Mouse (Mus musculus): ENCODE results near the gene Ctc1. TPM values are rescaled to one million over a fixed set of nuclear protein-coding genes. Genes with fewer than 3 reads are reported as not detected.
A peak's percentile ranks its signal among the peaks of the same experiment; 100 is the strongest.

Gene Ctc1
- total RNA-seq, 2 experiments from 2014 or later, result 50.2 to 51.3 TPM

DNA sequence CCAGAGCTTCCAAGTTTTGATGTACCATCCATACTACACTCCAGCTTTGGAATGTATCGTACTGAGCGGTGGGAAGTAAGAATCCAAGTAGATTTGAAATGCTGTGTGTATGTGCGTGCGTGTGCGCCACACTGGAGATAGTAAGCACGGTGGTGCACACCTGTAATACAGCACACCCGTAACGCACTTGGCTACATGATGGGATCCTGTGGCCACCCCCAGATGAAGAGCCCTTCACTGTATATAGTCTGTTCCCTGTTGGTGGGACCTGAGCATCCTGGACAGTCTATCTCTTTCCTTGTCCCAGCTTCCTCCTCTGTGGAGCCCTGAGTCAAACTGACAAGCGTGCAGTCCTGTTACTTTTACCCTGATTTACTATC is 30.7 kb downstream of the Ctc1 start:
- no peak for DNase-seq (ENCODE audit: low spot score in 2 of 2)

DNA sequence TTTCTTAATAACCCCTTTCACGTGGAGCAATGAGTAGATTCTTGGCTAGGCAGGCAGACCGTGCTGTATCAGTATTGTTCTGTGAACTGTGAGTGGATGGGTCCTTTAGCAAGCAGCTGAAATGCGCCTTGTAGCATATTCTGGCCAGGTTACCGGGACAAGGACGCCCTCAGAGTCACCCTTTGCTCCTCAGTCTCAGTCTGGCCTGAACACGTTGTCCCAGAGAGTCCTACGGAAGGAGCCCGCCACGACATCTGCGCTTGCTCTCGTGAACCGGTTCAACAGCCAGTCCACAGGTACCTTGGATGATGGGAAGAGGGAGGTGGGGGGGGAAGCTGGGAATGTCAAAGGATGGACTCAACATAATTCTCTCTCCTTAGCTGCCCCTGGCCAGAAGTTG is 31.9 kb downstream of the Ctc1 start:
- DNase-seq (ENCODE audit: low spot score in 2 of 2), result no peak

DNA sequence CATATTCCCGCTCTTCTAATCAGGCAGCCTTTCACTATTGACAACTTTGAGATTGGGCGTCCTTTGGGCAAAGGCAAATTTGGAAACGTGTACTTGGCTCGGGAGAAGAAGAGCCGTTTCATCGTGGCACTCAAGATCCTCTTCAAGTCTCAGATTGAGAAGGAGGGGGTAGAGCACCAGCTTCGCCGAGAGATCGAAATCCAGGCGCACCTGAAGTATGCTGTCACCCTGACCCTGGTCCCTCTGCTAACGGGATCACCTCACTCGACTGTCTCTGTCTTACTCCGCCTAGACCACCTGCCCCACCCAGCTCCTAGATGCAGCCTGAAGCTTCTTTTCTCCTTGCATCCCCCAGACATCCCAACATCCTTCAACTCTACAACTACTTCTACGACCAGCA is 32.4 kb downstream of the Ctc1 start:
- DNase-seq (ENCODE audit: low spot score in 2 of 2), result no peak

DNA sequence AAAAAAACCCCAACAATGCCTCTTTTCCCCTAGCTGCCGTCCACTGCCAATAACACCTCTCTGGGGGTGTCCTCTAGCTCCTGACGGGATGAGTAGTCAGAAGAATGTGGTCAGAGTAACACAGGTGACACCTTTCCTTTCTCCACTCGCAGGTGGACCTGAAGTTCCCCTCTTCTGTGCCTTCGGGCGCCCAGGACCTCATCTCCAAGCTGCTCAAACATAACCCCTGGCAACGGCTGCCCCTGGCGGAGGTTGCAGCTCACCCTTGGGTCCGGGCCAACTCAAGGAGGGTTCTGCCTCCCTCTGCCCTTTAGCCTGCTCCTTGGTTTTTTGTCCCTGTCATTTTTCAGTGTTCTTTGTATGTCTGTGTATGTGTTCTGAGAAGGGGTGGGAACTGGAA is 35.0 kb downstream of the Ctc1 start:
- DNase-seq (ENCODE audit: low spot score in 2 of 2), result no peak

DNA sequence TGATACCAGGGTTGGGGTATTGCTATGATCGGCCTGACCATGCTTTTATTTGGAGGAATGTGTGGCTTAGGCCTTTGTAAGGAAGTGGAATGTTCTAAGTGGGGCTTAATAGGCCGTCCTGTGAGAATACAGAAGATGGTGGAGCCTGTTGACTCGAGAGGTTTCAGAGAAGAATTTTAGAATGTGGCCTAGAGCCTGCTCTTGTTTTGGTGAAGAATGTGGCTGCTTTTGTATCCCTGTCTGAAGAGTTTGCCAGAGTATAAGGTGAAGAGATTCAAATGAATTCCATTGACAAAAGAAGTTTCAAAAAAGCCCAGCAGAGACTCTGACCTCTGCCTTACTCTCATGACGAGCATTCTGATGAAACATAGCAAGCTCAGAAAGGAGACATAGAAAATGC is 36.1 kb downstream of the Ctc1 start:
- DNase-seq (ENCODE audit: low spot score in 2 of 2), result no peak

DNA sequence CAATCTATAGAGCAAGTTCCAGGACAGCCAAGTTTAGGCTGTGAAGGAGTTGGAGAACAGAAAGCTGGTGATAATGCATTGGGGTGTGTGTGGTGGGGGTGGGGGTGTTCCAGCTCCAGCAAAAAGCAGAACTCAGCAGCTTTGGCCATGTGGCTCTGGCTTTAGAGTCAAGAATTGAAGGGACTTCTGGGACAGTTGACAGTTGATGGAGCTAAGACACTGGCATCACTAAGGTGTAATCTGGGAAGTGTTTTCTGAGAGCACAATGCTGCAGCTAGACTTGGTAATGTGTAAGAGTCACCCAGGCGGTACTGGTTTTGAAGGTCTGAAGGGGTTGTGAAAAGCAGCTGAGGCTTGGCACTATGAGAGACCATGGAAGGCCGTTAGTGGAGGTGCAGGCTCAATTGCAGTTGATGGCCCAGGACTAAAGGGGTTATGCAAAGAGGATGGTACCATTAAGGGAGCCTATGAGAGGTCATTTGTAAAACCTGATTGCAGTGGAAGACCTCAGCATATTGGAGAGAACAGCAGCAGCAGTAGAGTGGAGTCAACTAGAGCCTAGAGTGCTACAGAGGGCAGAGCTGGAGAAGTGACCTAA is 37.2 kb downstream of the Ctc1 start:
- DNase-seq (ENCODE audit: low spot score in 2 of 2), result no peak

DNA sequence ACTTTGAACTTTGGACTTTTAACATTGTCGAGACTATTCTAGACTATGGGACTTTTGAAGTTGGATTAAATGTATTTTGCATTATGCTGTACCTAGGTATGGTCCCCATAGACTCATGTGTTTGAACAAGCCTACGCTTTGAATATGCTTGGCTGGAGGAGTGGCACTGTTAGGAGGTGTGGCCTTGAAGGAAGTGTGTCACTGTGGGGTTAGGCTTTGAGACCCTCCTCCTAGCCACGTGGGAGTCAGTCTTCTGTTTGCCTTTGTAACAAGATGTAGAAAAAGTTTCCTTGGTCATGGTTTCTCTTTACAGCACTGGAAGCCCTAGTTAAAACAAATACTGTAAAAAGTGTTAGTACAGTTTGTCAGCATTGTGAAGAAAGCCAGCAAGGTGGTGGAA is 38.1 kb downstream of the Ctc1 start:
- no peak for DNase-seq (ENCODE audit: low spot score in 2 of 2)

DNA sequence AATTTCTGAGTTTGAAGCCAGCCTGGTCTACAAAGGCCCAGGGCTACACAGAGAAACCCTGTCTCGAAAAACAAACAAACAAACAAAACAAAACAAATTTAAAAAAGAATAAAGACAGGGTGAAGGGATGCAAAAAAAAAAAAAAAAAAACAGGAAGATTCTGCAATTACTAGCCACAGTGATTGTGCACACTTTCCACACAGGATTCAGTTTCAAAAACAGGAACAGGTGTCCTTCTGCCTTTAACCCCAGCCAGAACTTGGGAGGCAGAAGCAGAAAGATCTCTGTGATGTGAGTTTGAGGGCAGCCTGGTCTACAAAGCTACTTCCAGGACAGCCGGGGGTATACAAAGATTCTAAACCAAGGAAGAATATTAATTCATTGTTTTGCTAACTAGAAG is 42.6 kb downstream of the Ctc1 start:
- DNase-seq (ENCODE audit: low spot score in 2 of 2), result no peak

DNA sequence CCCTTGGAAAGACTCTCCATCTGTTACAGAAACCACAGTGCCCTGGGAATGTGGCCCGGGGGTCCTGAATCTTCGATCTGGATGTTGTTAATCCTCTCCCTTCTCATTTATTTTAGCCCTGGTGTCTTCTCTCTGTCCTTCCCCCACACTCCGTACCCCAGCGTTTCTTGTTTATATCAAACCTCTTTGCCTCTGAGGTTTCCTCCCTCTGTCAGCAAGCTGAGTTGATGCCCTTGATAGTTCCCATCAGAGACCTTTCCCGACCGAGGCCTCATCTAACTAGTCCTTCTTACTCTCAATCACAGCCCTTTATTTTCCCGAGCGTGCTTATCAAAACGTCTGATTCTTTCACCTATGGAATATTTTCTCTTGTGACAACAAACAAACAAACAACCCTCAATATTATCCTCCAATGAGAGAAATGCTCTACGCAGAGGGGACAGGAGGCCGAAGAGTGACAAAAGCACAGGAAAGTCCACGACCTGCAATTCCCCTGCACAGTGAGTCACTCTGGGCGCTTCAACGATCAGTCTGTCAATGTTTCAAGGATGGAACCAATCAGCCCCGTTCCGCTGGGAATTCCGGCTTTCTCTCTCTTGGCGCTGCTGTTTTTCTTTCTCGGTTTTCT is 43.1 kb downstream of the Ctc1 start:
- no peak for DNase-seq (ENCODE audit: low spot score in 2 of 2)

DNA sequence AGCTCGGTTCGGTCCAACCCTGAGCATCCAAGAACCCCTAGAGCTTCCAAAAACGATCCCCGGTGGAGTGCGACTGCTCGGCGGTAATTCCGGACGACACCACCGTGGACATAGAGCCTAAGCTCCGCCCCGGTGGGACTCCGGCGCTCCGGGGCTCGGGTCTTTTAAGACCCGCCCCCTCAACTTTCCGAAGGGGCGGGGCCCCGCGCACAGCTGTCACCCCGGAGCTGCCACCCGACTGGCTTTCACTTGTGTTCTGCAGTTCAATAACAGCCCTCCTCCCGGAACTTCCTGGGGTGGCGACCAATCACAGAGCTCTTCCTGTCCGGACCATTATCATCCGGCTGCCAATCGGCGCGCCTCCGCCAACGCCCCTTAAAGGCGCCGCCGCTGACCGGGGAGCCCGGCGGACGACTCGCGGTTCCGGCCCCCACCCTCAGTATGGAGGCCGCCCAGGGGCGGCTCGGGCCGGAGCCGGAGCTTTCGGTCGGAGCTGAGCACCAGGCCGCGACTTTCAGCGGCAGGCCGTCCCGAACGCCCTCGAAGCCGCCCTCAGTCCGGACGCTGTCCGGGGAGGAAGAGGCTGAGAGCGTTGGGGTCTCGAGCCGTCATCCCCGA is 43.8 kb downstream of the Ctc1 start, which contains the start of gene Borcs6:
Gene Borcs6 (plus strand): TSS at position 361 of the 618 bp plus-strand sequence.
- DNase-seq (ENCODE audit: low spot score in 2 of 2), result peak; percentile 82 to 87

DNA sequence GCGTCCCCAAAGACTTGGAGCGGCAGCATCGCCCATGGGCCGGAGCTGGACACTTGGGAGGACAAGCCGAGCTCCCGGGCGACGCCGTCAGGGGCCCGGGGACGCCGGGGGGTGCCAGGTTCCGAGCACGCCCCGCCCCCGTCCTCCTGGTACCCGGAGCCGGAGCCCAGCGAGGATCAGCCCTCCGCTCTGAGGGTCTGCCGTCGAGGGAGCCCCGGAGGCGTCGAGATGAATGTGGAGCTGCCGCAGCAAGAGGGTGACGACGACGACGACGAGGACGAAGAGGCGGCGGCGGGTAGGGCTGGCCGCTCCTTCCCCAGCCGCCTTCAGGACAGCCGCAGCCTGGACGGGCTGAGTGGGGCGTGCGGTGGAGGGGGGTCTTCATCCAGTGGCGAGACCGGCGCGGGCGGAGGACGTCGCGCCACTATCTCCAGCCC is 44.3 kb downstream of the Ctc1 start:
- no peak for DNase-seq (ENCODE audit: low spot score in 2 of 2)

DNA sequence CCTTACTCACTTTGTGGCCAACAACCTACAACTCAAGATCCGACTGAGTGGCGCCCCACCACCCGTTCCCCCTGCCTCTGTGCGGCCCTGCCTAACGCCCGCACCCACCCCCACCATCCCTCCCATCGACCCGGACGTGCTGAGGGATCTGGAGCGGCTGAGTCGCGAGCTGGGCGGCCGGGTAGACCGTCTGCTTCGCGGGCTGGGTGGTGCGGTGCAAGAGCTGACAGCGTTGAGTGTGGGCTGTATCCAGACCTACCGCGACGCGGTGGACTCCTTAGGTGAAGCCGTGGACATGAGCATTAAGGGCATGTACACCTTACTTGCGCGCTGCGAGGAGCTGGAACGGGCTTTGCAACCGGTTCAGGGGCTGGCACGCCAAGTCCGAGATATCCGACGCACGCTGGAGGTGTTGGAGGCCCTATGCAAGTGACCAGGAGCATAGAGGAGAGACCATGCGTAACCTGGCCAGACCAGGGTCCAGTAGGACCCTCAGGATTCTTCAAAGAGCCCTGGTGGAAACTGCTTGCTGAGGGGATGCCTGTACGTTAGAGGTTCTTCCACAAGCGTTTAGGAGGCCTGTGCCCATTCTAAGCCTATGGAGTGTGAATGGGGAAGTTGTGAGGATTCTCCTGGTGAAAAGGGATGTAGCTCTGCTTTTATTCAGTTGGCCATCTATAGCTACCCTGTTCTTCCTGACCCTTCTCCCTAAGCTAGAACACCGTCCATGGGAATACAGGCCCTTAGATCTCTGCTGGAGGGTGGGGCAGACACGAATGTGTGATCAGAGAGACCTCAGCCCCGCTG is 44.9 kb downstream of the Ctc1 start:
- DNase-seq (ENCODE audit: low spot score in 2 of 2), result no peak

DNA sequence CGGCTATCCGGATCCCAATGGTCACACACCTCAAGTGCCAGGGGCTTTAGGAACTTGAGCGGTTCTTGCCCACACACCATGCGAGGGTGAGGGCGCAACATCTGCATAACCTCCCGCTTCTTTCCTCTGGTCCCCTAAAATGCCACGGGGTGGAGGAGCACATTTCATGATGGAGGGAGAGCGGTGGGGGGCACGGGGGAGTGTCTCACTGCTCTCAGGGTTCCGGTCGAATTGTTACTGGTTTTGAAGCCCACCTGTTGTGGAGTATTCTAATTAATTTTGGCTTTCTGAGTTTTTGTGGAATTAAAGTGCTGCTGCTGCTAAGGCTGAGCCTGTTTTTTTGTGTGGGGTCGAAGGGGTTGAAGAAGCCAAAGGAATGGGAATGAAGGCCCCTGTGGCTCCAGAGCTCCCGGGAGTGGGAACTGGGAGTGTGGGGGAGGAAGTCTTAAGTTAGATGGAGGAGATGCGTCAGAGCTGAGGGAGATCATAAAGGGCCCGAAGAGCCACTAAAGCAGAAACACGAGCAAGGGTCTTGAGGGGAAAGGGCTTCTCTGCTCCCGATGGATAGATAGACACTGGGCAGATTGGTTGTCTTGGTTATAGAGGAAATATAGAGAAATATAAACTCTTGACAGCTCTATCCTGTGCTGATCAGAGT is 45.7 kb downstream of the Ctc1 start:
- DNase-seq (ENCODE audit: low spot score in 2 of 2), result no peak

DNA sequence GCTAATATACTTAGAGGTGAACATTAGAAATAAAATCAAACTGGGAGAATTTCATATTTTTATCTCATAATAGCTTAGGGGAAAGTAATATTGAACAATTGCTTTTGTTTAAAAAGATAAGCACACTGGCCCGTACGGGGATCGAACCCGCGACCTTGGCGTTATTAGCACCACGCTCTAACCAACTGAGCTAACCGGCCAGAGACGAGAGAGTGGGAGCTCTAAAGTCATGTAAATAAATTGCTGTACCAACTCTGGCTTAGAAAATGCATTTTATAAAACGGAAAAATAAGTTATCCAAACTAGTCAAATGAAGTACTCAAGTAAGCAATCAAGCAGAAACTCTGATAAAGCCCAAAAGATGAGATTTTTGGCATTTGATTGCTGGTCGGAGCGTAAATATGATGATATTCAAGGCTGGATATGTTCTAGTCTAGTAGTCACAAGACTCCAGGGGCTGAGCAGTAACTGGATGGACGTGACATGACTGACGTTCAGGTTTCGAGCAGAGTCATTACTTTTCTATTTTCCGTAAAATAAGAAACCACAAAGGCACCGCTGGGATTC is 46.6 kb downstream of the Ctc1 start:
- DNase-seq (ENCODE audit: low spot score in 2 of 2), result no peak

DNA sequence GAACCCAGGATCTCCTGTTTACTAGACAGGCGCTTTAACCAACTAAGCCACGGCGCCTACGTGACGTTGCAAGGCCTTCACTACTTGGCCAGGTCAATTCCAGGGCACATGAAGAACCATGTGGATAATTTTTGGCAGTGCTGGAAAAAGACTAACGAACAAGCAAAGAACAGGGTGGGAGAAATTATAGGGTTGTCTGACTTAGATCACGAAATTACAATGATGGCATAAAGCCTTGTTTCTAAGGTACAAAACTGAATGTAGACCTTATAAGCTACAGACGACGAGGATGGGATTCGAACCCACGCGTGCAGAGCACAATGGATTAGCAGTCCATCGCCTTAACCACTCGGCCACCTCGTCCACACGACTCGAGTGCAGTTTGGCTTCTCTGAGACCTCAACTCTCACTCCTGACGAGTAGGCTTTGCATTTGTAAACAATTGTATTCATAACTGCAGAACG is 47.1 kb downstream of the Ctc1 start:
- peak; percentile 92 to 95 for DNase-seq (ENCODE audit: low spot score in 2 of 2)

DNA sequence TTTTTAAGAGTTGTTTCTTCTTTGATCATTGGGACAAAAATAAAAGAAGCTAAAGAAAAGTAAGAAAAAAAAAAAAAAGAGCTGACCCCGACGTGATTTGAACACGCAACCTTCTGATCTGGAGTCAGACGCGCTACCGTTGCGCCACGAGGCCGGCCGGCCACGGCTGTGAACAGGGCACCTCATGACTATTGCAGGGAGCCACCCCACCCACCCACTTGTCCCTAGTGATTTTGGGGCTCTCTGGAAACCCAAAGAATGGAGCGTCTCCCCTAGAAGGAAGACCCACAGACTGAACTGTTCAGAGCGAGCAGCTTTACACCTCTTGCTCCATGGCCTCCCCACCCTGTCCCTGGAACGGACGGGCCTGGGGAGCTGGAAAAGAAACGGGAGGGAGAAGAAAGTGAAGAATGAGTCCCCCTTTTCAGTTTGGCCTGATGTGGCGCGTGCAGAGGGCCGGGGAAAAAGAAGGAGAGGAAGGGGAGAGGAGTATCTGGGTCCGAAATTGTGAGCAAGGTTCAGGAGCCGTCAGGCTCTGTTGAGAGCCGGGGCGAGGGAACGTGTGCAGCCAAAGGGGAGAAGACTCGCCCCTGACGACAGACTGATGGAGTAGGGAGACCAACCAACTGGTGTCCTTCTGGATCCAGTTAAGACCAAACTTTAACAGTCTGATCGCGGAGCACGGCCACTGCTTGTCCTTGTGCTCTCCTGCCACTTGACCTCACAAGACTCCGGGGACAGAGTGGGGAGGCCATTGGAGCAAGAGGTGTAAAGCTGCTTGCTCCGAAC is 47.9 kb downstream of the Ctc1 start:
- DNase-seq (ENCODE audit: low spot score in 2 of 2), result peak; percentile 79 to 84

DNA sequence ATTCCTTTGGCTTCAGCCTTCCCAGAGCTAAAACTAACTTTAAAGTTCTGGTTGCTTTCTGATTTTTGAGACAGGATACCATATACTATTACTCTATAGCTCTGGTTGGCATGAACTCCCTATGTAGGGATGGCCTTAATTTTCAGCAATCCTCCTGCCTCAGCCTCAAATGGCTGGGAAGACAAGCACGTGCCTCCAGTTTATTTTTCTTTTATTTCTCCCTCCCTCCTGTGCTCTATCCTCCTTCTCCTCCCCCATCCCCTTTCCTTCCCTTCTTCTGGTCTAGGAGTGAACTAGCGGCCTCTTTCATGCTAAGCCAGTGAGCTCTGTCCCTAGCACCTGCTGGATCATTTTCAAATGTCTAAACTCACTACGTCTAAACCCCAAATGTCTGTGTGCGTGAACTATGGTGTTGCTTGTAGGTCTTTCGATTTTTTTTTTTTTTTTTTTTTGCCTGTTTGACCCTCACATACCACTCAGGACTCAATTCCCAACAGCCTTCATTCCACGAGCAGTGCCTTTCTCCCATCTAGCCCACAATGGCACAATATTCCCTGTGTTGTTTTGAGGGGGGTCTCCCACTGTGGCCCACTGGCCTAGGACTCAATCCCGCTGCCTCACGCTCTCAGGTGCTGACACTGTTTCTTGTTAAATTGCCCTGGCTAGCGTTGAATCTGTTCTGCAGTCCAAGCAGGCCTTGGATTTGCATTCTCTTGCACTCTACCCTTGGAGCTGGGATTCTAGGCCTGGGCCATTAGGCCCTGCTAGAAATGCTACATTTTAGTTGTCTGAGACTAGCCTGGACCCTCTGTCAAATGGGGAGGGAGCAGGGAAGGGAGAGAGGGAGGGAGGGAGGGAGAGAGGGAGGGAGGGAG is 48.8 kb downstream of the Ctc1 start:
- DNase-seq (ENCODE audit: low spot score in 2 of 2), result no peak

DNA sequence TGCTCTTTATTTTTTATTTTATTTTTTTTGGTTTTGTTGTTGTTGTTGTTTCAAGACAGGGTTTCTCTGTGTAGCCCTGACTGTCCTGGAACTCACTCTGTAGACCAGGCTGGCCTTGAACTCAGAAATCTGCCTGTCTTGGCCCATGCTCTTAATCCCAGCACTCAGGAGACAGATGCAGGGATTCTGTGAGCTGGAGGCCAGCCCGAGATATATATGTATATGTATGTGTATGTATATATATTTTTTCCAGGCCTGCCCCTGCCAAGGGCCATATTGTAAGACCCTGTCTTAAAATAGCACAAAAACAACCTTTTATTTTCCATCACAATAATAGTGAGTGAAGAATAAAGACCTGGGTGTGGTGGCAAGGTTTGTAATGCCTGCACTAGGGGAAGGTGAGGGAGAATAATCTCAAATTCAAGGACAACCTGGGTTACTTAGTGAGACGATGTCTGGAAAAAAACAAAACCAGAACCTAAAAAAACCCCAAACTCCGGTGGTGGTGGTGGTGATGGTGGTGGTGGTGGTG is 49.7 kb downstream of the Ctc1 start:
- no peak for DNase-seq (ENCODE audit: low spot score in 2 of 2)
